Mouse (Mus musculus) myocyte (in vitro differentiated cells): Measurements from ENCODE around the gene Trat1. TPM values are rescaled to one million over a fixed set of nuclear protein-coding genes. Genes with fewer than 3 reads are reported as not detected.

Experiments
- H3K27me3 ChIP-seq: one replicate; pipeline ENCODE4 v1.6.1; 2011; ENCODE audit not compliant: control insufficient read depth, insufficient read depth, insufficient read length
- H3K36me3 ChIP-seq: one replicate; pipeline ENCODE4 v1.6.1; 2011; ENCODE audit not compliant: control insufficient read depth, insufficient read depth
- H3K4me2 ChIP-seq: one replicate; pipeline ENCODE4 v1.6.1; 2011; ENCODE audit warnings: low read depth, control low read depth
- H3K4me3 ChIP-seq: one replicate; pipeline ENCODE4 v1.5.1; 2011; ENCODE audit warnings: mild to moderate bottlenecking, control low read depth, moderate library complexity
- H3K79me2 ChIP-seq: one replicate; pipeline ENCODE4 v1.6.1; 2011; ENCODE audit not compliant: control insufficient read depth, insufficient read depth
- H3ac ChIP-seq: one replicate; pipeline ENCODE4 v1.6.1; 2011; ENCODE audit not compliant: control insufficient read depth, insufficient read length
- CEBPB ChIP-seq: IDR thresholded peaks from 2 replicates; pipeline ENCODE4 v1.6.1; 2011; ENCODE audit warnings: mild to moderate bottlenecking, moderate library complexity; ENCODE audit not compliant: poor library complexity, insufficient read depth, severe bottlenecking
- E2F4 ChIP-seq: IDR thresholded peaks from one replicate; pipeline ENCODE4 v1.6.1; 2011; ENCODE audit warnings: mild to moderate bottlenecking, control low read depth, moderate library complexity; ENCODE audit not compliant: insufficient read depth
- MAX ChIP-seq: IDR thresholded peaks from one replicate; pipeline ENCODE4 v1.6.1; 2011; ENCODE audit warnings: low read depth, mild to moderate bottlenecking, control low read depth
- MYOD1 ChIP-seq, 3 experiments: IDR thresholded peaks; one replicate each; pipeline ENCODE4 v1.6.1; 2011; ENCODE audit warnings: control low read depth in 2 of 3, low read depth in 2 of 3, mild to moderate bottlenecking in 2 of 3, moderate library complexity in 1 of 3; ENCODE audit not compliant: insufficient read length in 2 of 3, control insufficient read depth in 1 of 3
- MYOG ChIP-seq, 3 experiments: IDR thresholded peaks; one replicate each; pipeline ENCODE4 v1.6.1; 2011; ENCODE audit warnings: control low read depth in 2 of 3, low read depth in 2 of 3, mild to moderate bottlenecking in 2 of 3; ENCODE audit not compliant: insufficient read length in 2 of 3, control insufficient read depth in 1 of 3, insufficient read depth in 1 of 3
- POLR2A ChIP-seq: IDR thresholded peaks from one replicate; pipeline ENCODE4 v1.6.1; 2011; ENCODE audit warnings: low read depth, mild to moderate bottlenecking, control low read depth, moderate library complexity; ENCODE audit not compliant: insufficient read length
- POLR2AphosphoS2 ChIP-seq: IDR thresholded peaks from one replicate; pipeline ENCODE4 v1.6.1; 2011; ENCODE audit warnings: low read depth, control low read depth; ENCODE audit not compliant: insufficient read length
- REST ChIP-seq: IDR thresholded peaks from one replicate; pipeline ENCODE4 v1.6.1; 2011; ENCODE audit warnings: mild to moderate bottlenecking, control low read depth, moderate library complexity; ENCODE audit not compliant: insufficient read depth, insufficient read length
- SRF ChIP-seq: IDR thresholded peaks from one replicate; pipeline ENCODE4 v1.6.1; 2011; ENCODE audit warnings: low read depth; ENCODE audit not compliant: control insufficient read depth, insufficient read length
- TCF12 ChIP-seq: IDR thresholded peaks from one replicate; pipeline ENCODE4 v1.6.1; 2011; ENCODE audit warnings: mild to moderate bottlenecking, control low read depth; ENCODE audit not compliant: poor library complexity, insufficient read depth, severe bottlenecking
- TCF3 ChIP-seq: IDR thresholded peaks from one replicate; pipeline ENCODE4 v1.6.1; 2011; ENCODE audit warnings: low read depth, control low read depth; ENCODE audit not compliant: insufficient read length
- USF1 ChIP-seq: IDR thresholded peaks from one replicate; pipeline ENCODE4 v1.6.1; 2011; ENCODE audit warnings: low read depth, mild to moderate bottlenecking, control low read depth, moderate library complexity
- polyA plus RNA-seq: library from polyadenylated mRNA; unstranded; fragments of >200 nt; fragmentation: generic; extraction: Trizol; gene quantifications from one replicate; pipeline ENCODE4 v1.2.1, GENCODE M21; 2012; ENCODE audit warnings: missing spikeins

Gene Trat1
- polyA plus RNA-seq, 1 experiment: not detected

DNA sequence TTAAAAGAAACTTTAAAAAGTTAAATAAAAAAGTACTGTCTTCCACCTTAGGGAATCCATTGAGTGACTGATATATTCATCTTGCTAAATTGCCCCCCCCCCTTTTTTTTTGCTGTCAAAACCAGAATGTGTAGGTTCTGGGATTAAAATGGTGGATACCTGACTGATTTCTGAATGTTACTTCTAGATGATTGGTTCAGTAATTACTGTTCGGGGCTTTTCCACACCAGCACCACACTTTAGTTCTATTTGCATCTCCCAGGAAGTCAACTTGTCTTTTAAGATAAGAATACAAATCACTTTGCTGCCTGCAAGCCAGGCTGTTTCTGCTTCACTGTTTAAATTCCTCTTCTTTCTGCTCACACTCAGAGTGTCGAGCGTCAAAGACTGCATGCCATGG lies 26.5 kb upstream of the Trat1 start:
- H3K36me3 ChIP-seq: no peaks in the 10 kb centered on the region
- no peaks in the 10 kb centered on the region for H3K27me3 ChIP-seq
- H3ac ChIP-seq: no peak overlapping the region
- TF ChIP-seq E2F4 (no peak), TCF3 (no peak), SRF (no peak), USF1 (no peak), POLR2A (no peak)
- H3K4me3 ChIP-seq: no peak overlapping the region
- no peaks in the 10 kb centered on the region for H3K79me2 ChIP-seq
- H3K4me2 ChIP-seq: no peak overlapping the region

GRCm38 (mm10) chr16:48788704-48789185 lies 16.9 kb upstream of the Trat1 start:
- Histone ChIP-seq H3K4me2 (no peak overlapping the region), H3K4me3 (no peak overlapping the region), H3K27me3 (no peaks in the 10 kb centered on the region), H3ac (no peak overlapping the region), H3K36me3 (no peaks in the 10 kb centered on the region), H3K79me2 (no peaks in the 10 kb centered on the region)
- TF ChIP-seq MYOG (IDR thresholded peaks at IDR 0.05; ENCODE audit: control insufficient read depth in 1 of 3, insufficient read depth in 1 of 3, insufficient read length in 2 of 3, low read depth in 2 of 3) (no peak), TCF12 (no peak), SRF (no peak), MAX (no peak), REST (no peak), POLR2A (no peak), CEBPB (no peak), POLR2AphosphoS2 (no peak), E2F4 (no peak), TCF3 (no peak), USF1 (no peak), MYOD1 (IDR thresholded peaks at IDR 0.05; ENCODE audit: control insufficient read depth in 1 of 3, insufficient read length in 2 of 3, low read depth in 2 of 3) (no peak)

- Histone ChIP-seq H3K4me3 (no peak overlapping the region), H3K27me3 (no peaks in the 10 kb centered on the region)
Observed at GRCm38 (mm10) chr16:48786258-48786657, 14.4 kb upstream of the Trat1 start.

GRCm38 (mm10) chr16:48777254-48777653 lies 5.4 kb upstream of the Trat1 start:
- Histone ChIP-seq H3K4me3 (no peak overlapping the region), H3K4me2 (no peak overlapping the region), H3K36me3 (no peaks in the 10 kb centered on the region), H3K27me3 (no peaks in the 10 kb centered on the region), H3ac (no peak overlapping the region), H3K79me2 (no peaks in the 10 kb centered on the region)
- TF ChIP-seq SRF (no peak), POLR2AphosphoS2 (no peak), E2F4 (no peak), MYOD1 (IDR thresholded peaks at IDR 0.05; ENCODE audit: control insufficient read depth in 1 of 3, insufficient read length in 2 of 3, low read depth in 2 of 3) (no peak), TCF3 (no peak), MAX (no peak), REST (no peak), CEBPB (no peak), USF1 (no peak), MYOG (IDR thresholded peaks at IDR 0.05; ENCODE audit: control insufficient read depth in 1 of 3, insufficient read depth in 1 of 3, insufficient read length in 2 of 3, low read depth in 2 of 3) (no peak), TCF12 (no peak), POLR2A (no peak)

More at GRCm38 (mm10) chr16:48786258-48786657, 14.4 kb upstream of the Trat1 start:
- no peak for TF ChIP-seq MAX
- no peak for TF ChIP-seq TCF12
- TF ChIP-seq POLR2AphosphoS2: no peak
- TF ChIP-seq MYOG (IDR thresholded peaks at IDR 0.05; ENCODE audit: control insufficient read depth in 1 of 3, insufficient read depth in 1 of 3, insufficient read length in 2 of 3, low read depth in 2 of 3): no peak
- Histone ChIP-seq H3ac (no peak overlapping the region), H3K79me2 (no peaks in the 10 kb centered on the region), H3K36me3 (no peaks in the 10 kb centered on the region), H3K4me2 (no peak overlapping the region)

- Histone ChIP-seq H3K79me2 (no peaks in the 10 kb centered on the region), H3ac (no peak overlapping the region), H3K36me3 (no peaks in the 10 kb centered on the region), H3K4me2 (no peak overlapping the region), H3K27me3 (no peaks in the 10 kb centered on the region), H3K4me3 (no peak overlapping the region)
- TF ChIP-seq POLR2AphosphoS2: no peak
- no peak for TF ChIP-seq MYOG (IDR thresholded peaks at IDR 0.05; ENCODE audit: control insufficient read depth in 1 of 3, insufficient read depth in 1 of 3, insufficient read length in 2 of 3, low read depth in 2 of 3)
- no peak for TF ChIP-seq POLR2A
- TF ChIP-seq CEBPB: no peak
- TF ChIP-seq USF1: no peak
- no peak for TF ChIP-seq E2F4
- TF ChIP-seq TCF3: no peak
- no peak for TF ChIP-seq REST
- no peak for TF ChIP-seq MYOD1 (IDR thresholded peaks at IDR 0.05; ENCODE audit: control insufficient read depth in 1 of 3, insufficient read length in 2 of 3, low read depth in 2 of 3)
- no peak for TF ChIP-seq MAX
- TF ChIP-seq SRF: no peak
- TF ChIP-seq TCF12: no peak
Observed at GRCm38 (mm10) chr16:48769183-48769582, 2.6 kb downstream of the Trat1 start.
